Mouse (Mus musculus): ENCODE data around the gene Fen1. TPM values are rescaled to one million over a fixed set of nuclear protein-coding genes. Genes with fewer than 3 reads are reported as not detected.

Fen1 gene
- polyA plus RNA-seq, 1 experiment from 2014 or later: 142 TPM

GRCm38 (mm10) chr19:10191326-10191725 is 12.6 kb downstream of the Fen1 start:
- peak; percentile 20; the same call in 1 of the 2 replicates for ATAC-seq (ENCODE audit: insufficient read depth)
- H3K27me3 ChIP-seq: no peaks in the 10 kb centered on the region
- peaks cover 19% of the 10 kb centered on the region for H3K4me1 ChIP-seq (replicated peaks)
- WGBS (ENCODE audit: insufficient replicate concordance): 41% methylated on average over 7 of the region's 7 CpGs
- no peaks in the 10 kb centered on the region for H3K9me3 ChIP-seq (replicated peaks)
- H3K36me3 ChIP-seq (replicated peaks): peaks cover 100% of the 10 kb centered on the region
- no peak overlapping the region for H3K4me2 ChIP-seq
- H3K9ac ChIP-seq: no peak overlapping the region
- H3K27ac ChIP-seq (replicated peaks): peak overlapping the region; percentile 60; the same call in 1 of the 2 replicates
- no peak overlapping the region for H3K4me3 ChIP-seq (replicated peaks)

- Histone ChIP-seq H3K9me3 (replicated peaks) (no peaks in the 10 kb centered on the region), H3K4me2 (no peak overlapping the region), H3K27me3 (no peaks in the 10 kb centered on the region), H3K4me3 (replicated peaks) (no peak overlapping the region), H3K36me3 (replicated peaks) (peaks cover 100% of the 10 kb centered on the region), H3K27ac (replicated peaks) (peak overlapping the region; percentile 60; the same call in 1 of the 2 replicates), H3K9ac (no peak overlapping the region), H3K4me1 (replicated peaks) (peaks cover 24% of the 10 kb centered on the region)
- 24% methylated on average over 2 of the region's 2 CpGs for WGBS (ENCODE audit: insufficient replicate concordance)
- no peak for ATAC-seq (ENCODE audit: insufficient read depth)
Observed at GRCm38 (mm10) chr19:10190796-10191195, 13.2 kb downstream of the Fen1 start.

GRCm38 (mm10) chr19:10189940-10190339 is 14.0 kb downstream of the Fen1 start:
- ATAC-seq (ENCODE audit: insufficient read depth): no peak
- no peak overlapping the region for H3K27ac ChIP-seq (replicated peaks)

GRCm38 (mm10) chr19:10189022-10189421 is 14.9 kb downstream of the Fen1 start:
- no peak for ATAC-seq (ENCODE audit: insufficient read depth)
- no peaks in the 10 kb centered on the region for H3K9me3 ChIP-seq (replicated peaks)
- WGBS (ENCODE audit: insufficient replicate concordance): 89% methylated on average over 6 of the region's 6 CpGs
- H3K27me3 ChIP-seq: no peaks in the 10 kb centered on the region
- no peak overlapping the region for H3K4me2 ChIP-seq
- H3K9ac ChIP-seq: no peak overlapping the region
- peaks cover 94% of the 10 kb centered on the region for H3K36me3 ChIP-seq (replicated peaks)
- H3K4me1 ChIP-seq (replicated peaks): peaks cover 42% of the 10 kb centered on the region
- no peak overlapping the region for H3K4me3 ChIP-seq (replicated peaks)
- no peak overlapping the region for H3K27ac ChIP-seq (replicated peaks)

More at GRCm38 (mm10) chr19:10189940-10190339, 14.0 kb downstream of the Fen1 start:
- H3K4me1 ChIP-seq (replicated peaks): peaks cover 33% of the 10 kb centered on the region
- H3K9me3 ChIP-seq (replicated peaks): no peaks in the 10 kb centered on the region
- no peak overlapping the region for H3K9ac ChIP-seq
- H3K36me3 ChIP-seq (replicated peaks): peaks cover 100% of the 10 kb centered on the region
- no peak overlapping the region for H3K4me3 ChIP-seq (replicated peaks)
- H3K4me2 ChIP-seq: no peak overlapping the region
- WGBS (ENCODE audit: insufficient replicate concordance): 86% methylated on average over 8 of the region's 8 CpGs
- no peaks in the 10 kb centered on the region for H3K27me3 ChIP-seq

GRCm38 (mm10) chr19:10188281-10188811 is 15.6 kb downstream of the Fen1 start:
- H3K27ac ChIP-seq (replicated peaks): no peak overlapping the region
- 86% methylated on average over 10 of the region's 10 CpGs for WGBS (ENCODE audit: insufficient replicate concordance)
- no peaks in the 10 kb centered on the region for H3K27me3 ChIP-seq
- no peak overlapping the region for H3K9ac ChIP-seq
- H3K4me1 ChIP-seq (replicated peaks): peaks cover 46% of the 10 kb centered on the region
- ATAC-seq (ENCODE audit: insufficient read depth): no peak
- H3K4me3 ChIP-seq (replicated peaks): no peak overlapping the region
- H3K36me3 ChIP-seq (replicated peaks): peaks cover 87% of the 10 kb centered on the region
- H3K4me2 ChIP-seq: no peak overlapping the region
- H3K9me3 ChIP-seq (replicated peaks): no peaks in the 10 kb centered on the region

GRCm38 (mm10) chr19:10186569-10186968 is 17.4 kb downstream of the Fen1 start:
- Histone ChIP-seq H3K4me1 (replicated peaks) (peaks cover 55% of the 10 kb centered on the region), H3K36me3 (replicated peaks) (peaks cover 70% of the 10 kb centered on the region), H3K4me3 (replicated peaks) (no peak overlapping the region), H3K27me3 (no peaks in the 10 kb centered on the region), H3K27ac (replicated peaks) (no peak overlapping the region), H3K4me2 (no peak overlapping the region), H3K9me3 (replicated peaks) (no peaks in the 10 kb centered on the region), H3K9ac (no peak overlapping the region)
- ATAC-seq (ENCODE audit: insufficient read depth): no peak
- WGBS (ENCODE audit: insufficient replicate concordance): 88% methylated on average over 8 of the region's 8 CpGs

GRCm38 (mm10) chr19:10185876-10186275 is 18.1 kb downstream of the Fen1 start:
- peaks cover 63% of the 10 kb centered on the region for H3K36me3 ChIP-seq (replicated peaks)
- no peak overlapping the region for H3K27ac ChIP-seq (replicated peaks)
- WGBS (ENCODE audit: insufficient replicate concordance): 76% methylated on average over 3 of the region's 3 CpGs
- no peak overlapping the region for H3K4me2 ChIP-seq
- no peak for ATAC-seq (ENCODE audit: insufficient read depth)
- H3K27me3 ChIP-seq: no peaks in the 10 kb centered on the region
- H3K4me1 ChIP-seq (replicated peaks): peaks cover 51% of the 10 kb centered on the region
- no peaks in the 10 kb centered on the region for H3K9me3 ChIP-seq (replicated peaks)
- no peak overlapping the region for H3K9ac ChIP-seq
- H3K4me3 ChIP-seq (replicated peaks): no peak overlapping the region

- Histone ChIP-seq H3K4me3 (replicated peaks) (peak overlapping the region; percentile 73), H3K4me1 (replicated peaks) (peaks cover 46% of the 10 kb centered on the region), H3K36me3 (replicated peaks) (peaks cover 45% of the 10 kb centered on the region), H3K9ac (peak overlapping the region; percentile 82), H3K4me2 (peak overlapping the region; percentile 90), H3K9me3 (replicated peaks) (no peaks in the 10 kb centered on the region), H3K27ac (replicated peaks) (peak overlapping the region; percentile 88), H3K27me3 (no peaks in the 10 kb centered on the region)
- 41% methylated on average over 12 of the region's 12 CpGs for WGBS (ENCODE audit: insufficient replicate concordance)
- ATAC-seq (ENCODE audit: insufficient read depth): no peak
Observed at GRCm38 (mm10) chr19:10184096-10184495, 19.9 kb downstream of the Fen1 start.

- Histone ChIP-seq H3K4me1 (replicated peaks) (peaks cover 44% of the 10 kb centered on the region), H3K4me3 (replicated peaks) (peak overlapping the region; percentile 73), H3K4me2 (peak overlapping the region; percentile 90), H3K27ac (replicated peaks) (peak overlapping the region; percentile 88), H3K9me3 (replicated peaks) (no peaks in the 10 kb centered on the region), H3K27me3 (no peaks in the 10 kb centered on the region), H3K36me3 (replicated peaks) (peaks cover 38% of the 10 kb centered on the region), H3K9ac (peak overlapping the region; percentile 82)
- peak; percentile 65 for ATAC-seq (ENCODE audit: insufficient read depth)
- 2% methylated on average over 35 of the region's 35 CpGs for WGBS (ENCODE audit: insufficient replicate concordance)
Observed at GRCm38 (mm10) chr19:10183299-10183983, 20.5 kb downstream of the Fen1 start.

GRCm38 (mm10) chr19:10182670-10183298 is 21.2 kb downstream of the Fen1 start, which contains the start of gene Fads1:
Gene Fads1 (plus strand): TSS chr19:10182888.
- H3K36me3 ChIP-seq (replicated peaks): peaks cover 32% of the 10 kb centered on the region
- H3K9me3 ChIP-seq (replicated peaks): no peaks in the 10 kb centered on the region
- peak within 1 kb of the TSS; percentile 82 for H3K9ac ChIP-seq
- H3K4me1 ChIP-seq (replicated peaks): peaks cover 39% of the 10 kb centered on the region
- H3K4me3 ChIP-seq (replicated peaks): peak within 1 kb of the TSS; percentile 73
- H3K4me2 ChIP-seq: peak within 1 kb of the TSS; percentile 90
- under 1% methylated on average over 70 of the region's 70 CpGs for WGBS (ENCODE audit: insufficient replicate concordance)
- H3K27me3 ChIP-seq: no peaks in the 10 kb centered on the region
- peak; percentile 90 for ATAC-seq (ENCODE audit: insufficient read depth)
- peak within 1 kb of the TSS; percentile 88 for H3K27ac ChIP-seq (replicated peaks)

GRCm38 (mm10) chr19:10182142-10182541 is 21.8 kb downstream of the Fen1 start:
- Histone ChIP-seq H3K27me3 (no peaks in the 10 kb centered on the region), H3K4me3 (replicated peaks) (peak overlapping the region; percentile 73), H3K9me3 (replicated peaks) (no peaks in the 10 kb centered on the region), H3K4me1 (replicated peaks) (peaks cover 42% of the 10 kb centered on the region), H3K4me2 (peak overlapping the region; percentile 90), H3K36me3 (replicated peaks) (peaks cover 25% of the 10 kb centered on the region), H3K9ac (peak overlapping the region; percentile 82), H3K27ac (replicated peaks) (peak overlapping the region; percentile 88)
- whole genome bisulfite sequencing (ENCODE audit: insufficient replicate concordance): 20% methylated on average over 7 of the region's 7 CpGs
- ATAC-seq (ENCODE audit: insufficient read depth): no peak

Data from liver, embryonic 15.5 days (tissue).